Mouse (Mus musculus): ENCODE measurements around the gene Slc19a1. TPM values are rescaled to one million over a fixed set of nuclear protein-coding genes. Genes with fewer than 3 reads are reported as not detected.

Slc19a1 gene
- polyA plus RNA-seq, 1 experiment from 2014 or later = 45.2 TPM

- H3K4me1 ChIP-seq (replicated peaks; ENCODE audit: control insufficient read depth, insufficient read depth, low read length) = peaks cover 17% of the 10 kb centered on the region
- H3K9me3 ChIP-seq (ENCODE audit: control insufficient read depth, low read length) = no peaks in the 10 kb centered on the region
- H3K27ac ChIP-seq (ENCODE audit: low read depth) = no peak overlapping the region
- no peaks in the 10 kb centered on the region for H3K36me3 ChIP-seq (ENCODE audit: control insufficient read depth, insufficient read depth, low read length)
- H3K4me2 ChIP-seq (ENCODE audit: low read length) = no peak overlapping the region
- H3K4me3 ChIP-seq (ENCODE audit: low read depth, low read length) = no peak overlapping the region
- H3K9ac ChIP-seq (ENCODE audit: low read length) = no peak overlapping the region
- WGBS = 87% methylated on average over 9 of the region's 9 CpGs
- H3K27me3 ChIP-seq (replicated peaks; ENCODE audit: control insufficient read depth, insufficient read depth, low read length) = no peaks in the 10 kb centered on the region
- ATAC-seq (replicated peaks; ENCODE audit: low FRiP score, low TSS enrichment, low read depth) (no peak), DNase-seq (ENCODE audit: low spot score) (no peak)
Measured at GRCm38 (mm10) chr10:77110010-77110409, 78.0 kb downstream of the Slc19a1 start.

Other genes starting within 250 kb of the Slc19a1 start
- gene Pcbp3, start 70.4 kb upstream of the Slc19a1 start, polyA plus RNA-seq (2014; fragmentation: Nextera tagmentation; extraction: Ambion mirVana) = 29.0 and 30.3 TPM in 2 replicates
- 54.8 and 58.2 TPM in 2 replicates for gene Col18a1, start 134.3 kb downstream of the Slc19a1 start, polyA plus RNA-seq (2014; fragmentation: Nextera tagmentation; extraction: Ambion mirVana)
- gene Pofut2, start 227.0 kb downstream of the Slc19a1 start, polyA plus RNA-seq (2014; fragmentation: Nextera tagmentation; extraction: Ambion mirVana) = 108 and 111 TPM in 2 replicates

All from intestine, embryonic 14.5 days (tissue).